11 mouse cellular contexts compared by ENCODE assay signal in the genomic region with DNA sequence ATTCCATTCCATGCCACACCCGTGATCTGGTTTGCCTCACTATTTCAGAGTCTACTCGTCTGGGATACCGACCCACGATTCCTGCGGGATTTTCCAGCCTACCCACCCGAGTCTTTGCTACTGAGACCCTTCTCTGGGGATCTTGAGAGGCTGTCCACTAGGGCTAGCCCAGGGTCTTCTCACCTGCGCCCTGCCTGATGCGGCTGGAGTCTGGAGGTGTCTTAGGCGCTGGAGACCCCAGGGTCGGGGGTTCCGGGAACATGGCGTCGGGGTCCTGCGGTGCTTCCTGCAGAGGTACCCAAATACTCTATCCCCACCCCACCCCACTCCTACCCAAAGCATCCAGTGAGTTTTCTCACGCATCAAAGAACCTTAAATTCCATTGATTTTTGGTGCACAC. TPM values are rescaled to one million over a fixed set of nuclear protein-coding genes. Genes with fewer than 3 reads are reported as not detected.
DNase-seq lines count a peak whose midpoint lies in the region; ATAC-seq and TF ChIP-seq lines count a peak whose summit lies in the region.
"Had no signal": no experiment of that assay in that cellular context is flagged by ENCODE, and none has a peak within 500 bp of the region (broad histone marks: within the 10 kb centered on the region; RNA-seq: fewer than 3 reads in every experiment).

No protein-coding gene starts in this region.

- TF ChIP-seq CTCF in stomach, postnatal 0 days (IDR thresholded peaks at IDR 0.05; ENCODE audit: low read depth): no peak
- no peak for TF ChIP-seq CTCF in olfactory bulb, adult 2 months (IDR thresholded peaks at IDR 0.05; ENCODE audit: insufficient read depth, low read depth, low read length)

- TF ChIP-seq EP300 in stomach, postnatal 0 days (optimal IDR thresholded peaks at IDR 0.05): no peak

- DNase-seq in heart, postnatal 25 days (ENCODE audit: low spot score): no peak
- no peak for DNase-seq in stomach, postnatal 0 days (ENCODE audit: low spot score)
- DNase-seq in limb, embryonic 10.5 days (ENCODE audit: low spot score): no peak
- DNase-seq in gastrocnemius, adult 18-20 months (ENCODE audit: low spot score): no peak
- no peak for DNase-seq in spleen, adult 18-20 months
- DNase-seq: thymus, adult 2 months had no signal

- H3K4me3 ChIP-seq in heart, embryonic 14.5 days (ENCODE audit: control insufficient read depth in 1 of 2, insufficient read depth in 1 of 2, low read depth in 1 of 2, low read length in 2 of 2): no peak overlapping the region
- no peak overlapping the region; the same call in 1 of the 2 replicates for H3K4me3 ChIP-seq in stomach, embryonic 14.5 days (ENCODE audit: low read depth, low read length)
- H3K4me3 ChIP-seq in stomach, postnatal 0 days (ENCODE audit: low read depth, low read length): no peak overlapping the region
- H3K4me3 ChIP-seq in limb, embryonic 10.5 days: peak overlapping the region; percentile 49
- H3K4me3 ChIP-seq in olfactory bulb, adult 2 months (ENCODE audit: insufficient read depth, low read depth, low read length): peak overlapping the region; percentile 58
- H3K4me3 ChIP-seq: erythroblast, embryonic 14.5 days had no signal

- H3K27ac ChIP-seq in heart, embryonic 14.5 days (replicated peaks in 1 of 2; ENCODE audit: control insufficient read depth in 1 of 2, insufficient read depth in 1 of 2, low read depth in 2 of 2, low read length in 2 of 2): no peak overlapping the region
- H3K27ac ChIP-seq in stomach, embryonic 14.5 days (ENCODE audit: low read length): no peak overlapping the region
- no peak overlapping the region for H3K27ac ChIP-seq in stomach, postnatal 0 days (replicated peaks)
- H3K27ac ChIP-seq in limb, embryonic 10.5 days: no peak overlapping the region
- H3K27ac ChIP-seq in olfactory bulb, adult 2 months (ENCODE audit: insufficient read depth, low read depth, low read length): peak overlapping the region; percentile 85

- H3K4me2 ChIP-seq in heart, embryonic 14.5 days (ENCODE audit: low read length): peak overlapping the region; percentile 62
- peak overlapping the region; percentile 71; the same call in 1 of the 2 replicates for H3K4me2 ChIP-seq in stomach, embryonic 14.5 days (replicated peaks; ENCODE audit: low read depth, low read length)
- no peak overlapping the region for H3K4me2 ChIP-seq in stomach, postnatal 0 days (replicated peaks; ENCODE audit: low read depth)

- H3K27me3 ChIP-seq in heart, embryonic 14.5 days (ENCODE audit: control insufficient read depth, insufficient read depth, low read length): peaks cover 13% of the 10 kb centered on the region; the same call in 1 of the 2 replicates
- no peaks in the 10 kb centered on the region for H3K27me3 ChIP-seq in stomach, embryonic 14.5 days (ENCODE audit: control insufficient read depth, insufficient read depth, low read length)
- H3K27me3 ChIP-seq in stomach, postnatal 0 days (ENCODE audit: control insufficient read depth, insufficient read depth, low read length): no peaks in the 10 kb centered on the region
- H3K27me3 ChIP-seq in limb, embryonic 10.5 days (ENCODE audit: low read depth, poor library complexity, severe bottlenecking): peaks cover 32% of the 10 kb centered on the region

- TF ChIP-seq POLR2A in olfactory bulb, adult 2 months (IDR thresholded peaks at IDR 0.05; ENCODE audit: insufficient read depth, low read depth, low read length): no peak

- H3K4me1 ChIP-seq in heart, embryonic 14.5 days (ENCODE audit: control insufficient read depth in 2 of 2, insufficient read depth in 2 of 2, low read length in 2 of 2): peaks cover 10% of the 10 kb centered on the region in 2 experiments; a peak in 2 of 4 replicates
- H3K4me1 ChIP-seq in stomach, embryonic 14.5 days (ENCODE audit: control insufficient read depth, insufficient read depth, low read length): peaks cover 11% of the 10 kb centered on the region; the same call in 1 of the 2 replicates
- H3K4me1 ChIP-seq in stomach, postnatal 0 days (replicated peaks; ENCODE audit: control insufficient read depth, insufficient read depth): no peaks in the 10 kb centered on the region
- H3K4me1 ChIP-seq in limb, embryonic 10.5 days: peaks cover 16% of the 10 kb centered on the region
- peaks cover 10% of the 10 kb centered on the region for H3K4me1 ChIP-seq in olfactory bulb, adult 2 months (ENCODE audit: control insufficient read depth, insufficient read depth, low read length)

- H3K9me3 ChIP-seq in heart, embryonic 14.5 days (ENCODE audit: control insufficient read depth, low read length): no peaks in the 10 kb centered on the region
- H3K9me3 ChIP-seq in stomach, embryonic 14.5 days (ENCODE audit: control insufficient read depth, low read depth, low read length): no peaks in the 10 kb centered on the region
- H3K9me3 ChIP-seq in stomach, postnatal 0 days (ENCODE audit: control insufficient read depth, low read length): no peaks in the 10 kb centered on the region
- no peaks in the 10 kb centered on the region for H3K9me3 ChIP-seq in limb, embryonic 10.5 days (replicated peaks)

- intact Hi-C loops in heart, postnatal 25 days (cut with DNase I): no loop called here

- ATAC-seq in heart, embryonic 14.5 days (ENCODE audit: insufficient number of reproducible peaks, insufficient read depth, low FRiP score, low read depth): no peak
- no peak for ATAC-seq in stomach, embryonic 14.5 days (ENCODE audit: insufficient number of reproducible peaks, insufficient read depth, low FRiP score, low read depth)
- ATAC-seq in stomach, postnatal 0 days (ENCODE audit: low FRiP score, low TSS enrichment): no peak

- no peak overlapping the region for H3K9ac ChIP-seq in heart, embryonic 14.5 days (ENCODE audit: low read length)
- H3K9ac ChIP-seq in stomach, embryonic 14.5 days (replicated peaks; ENCODE audit: low read depth, low read length): no peak overlapping the region
- no peak overlapping the region for H3K9ac ChIP-seq in stomach, postnatal 0 days (ENCODE audit: low read length)

- 70% methylated on average over 15 of the region's 15 CpGs for WGBS in heart, embryonic 14.5 days
- WGBS in stomach, embryonic 14.5 days: 73% methylated on average over 15 of the region's 15 CpGs
- WGBS in stomach, postnatal 0 days: 74% methylated on average over 15 of the region's 15 CpGs
- 78% methylated on average over 15 of the region's 15 CpGs for WGBS in limb, embryonic 10.5 days
- WGBS in olfactory bulb, adult 2 months: 51% methylated on average over 15 of the region's 15 CpGs

- no peaks in the 10 kb centered on the region for H3K36me3 ChIP-seq in heart, embryonic 14.5 days (ENCODE audit: control insufficient read depth, insufficient read depth, low read length)
- H3K36me3 ChIP-seq in stomach, embryonic 14.5 days (ENCODE audit: control insufficient read depth, insufficient read depth, low read length): no peaks in the 10 kb centered on the region
- H3K36me3 ChIP-seq in stomach, postnatal 0 days (ENCODE audit: control insufficient read depth, insufficient read depth, low read length): no peaks in the 10 kb centered on the region
- H3K36me3 ChIP-seq in limb, embryonic 10.5 days: no peaks in the 10 kb centered on the region

RNA-seq across cellular contexts. Expression of gene Syt5, which starts 1.3 kb away (rescaled TPM):
- polyA plus RNA-seq in heart, embryonic 14.5 days (2014; fragmentation: Nextera tagmentation; extraction: Ambion mirVana): 0.55 and 0.78 TPM in 2 replicates
- 1 to 10 TPM in 1 of 2 experiments, under 1 TPM in 1; 0.94 to 1.1 TPM for total RNA-seq in heart, postnatal 25 days (2021)
- polyA plus RNA-seq in stomach, embryonic 14.5 days (2014; fragmentation: Nextera tagmentation; extraction: Ambion mirVana): 8.1 and 10.0 TPM in 2 replicates
- polyA plus RNA-seq in stomach, postnatal 0 days (2015; fragmentation: Nextera tagmentation; extraction: Ambion mirVana): 6.7 and 7.2 TPM in 2 replicates
- polyA plus RNA-seq in limb, embryonic 10.5 days (2016; fragmentation: Nextera tagmentation; extraction: Ambion mirVana): 1.1 and 2.8 TPM in 2 replicates
- not detected in 2 replicates for polyA plus RNA-seq in olfactory bulb, adult 2 months (2012; ENCODE audit: insufficient read depth, insufficient read length, low replicate concordance, missing spikeins)
- not detected for total RNA-seq in gastrocnemius, adult 18-20 months (2021)

RNA-seq across cellular contexts. Expression of gene Dnaaf3, which starts 13.8 kb away (rescaled TPM):
- polyA plus RNA-seq in heart, embryonic 14.5 days (2014; fragmentation: Nextera tagmentation; extraction: Ambion mirVana): 0.15 and 0.51 TPM in 2 replicates
- total RNA-seq in heart, postnatal 25 days (2021): 1 to 10 TPM; 2.6 to 3.2 TPM
- 0.62 and 0.67 TPM in 2 replicates for polyA plus RNA-seq in stomach, embryonic 14.5 days (2014; fragmentation: Nextera tagmentation; extraction: Ambion mirVana)
- polyA plus RNA-seq in stomach, postnatal 0 days (2015; fragmentation: Nextera tagmentation; extraction: Ambion mirVana): 0.89 and 0.98 TPM in 2 replicates
- polyA plus RNA-seq in limb, embryonic 10.5 days (2016; fragmentation: Nextera tagmentation; extraction: Ambion mirVana): 2.1 and 4.2 TPM in 2 replicates
- not detected in 2 replicates for polyA plus RNA-seq in olfactory bulb, adult 2 months (2012; ENCODE audit: insufficient read depth, insufficient read length, low replicate concordance, missing spikeins)
- not detected for total RNA-seq in gastrocnemius, adult 18-20 months (2021)

RNA-seq across cellular contexts. Expression of gene Tnni3, which starts 22.0 kb away (rescaled TPM):
- polyA plus RNA-seq in heart, embryonic 14.5 days (2014; fragmentation: Nextera tagmentation; extraction: Ambion mirVana): 2,958 and 3,056 TPM in 2 replicates
- over 10,000 TPM in 1 of 2 experiments, 1,000 to 10,000 TPM in 1; 9,719 to 10,316 TPM for total RNA-seq in heart, postnatal 25 days (2021)
- 2.9 and 3.3 TPM in 2 replicates for polyA plus RNA-seq in stomach, embryonic 14.5 days (2014; fragmentation: Nextera tagmentation; extraction: Ambion mirVana)
- 24.4 and 30.4 TPM in 2 replicates for polyA plus RNA-seq in stomach, postnatal 0 days (2015; fragmentation: Nextera tagmentation; extraction: Ambion mirVana)
- 2.6 and 3.1 TPM in 2 replicates for polyA plus RNA-seq in limb, embryonic 10.5 days (2016; fragmentation: Nextera tagmentation; extraction: Ambion mirVana)
- not detected in 2 replicates for polyA plus RNA-seq in olfactory bulb, adult 2 months (2012; ENCODE audit: insufficient read depth, insufficient read length, low replicate concordance, missing spikeins)
- total RNA-seq in gastrocnemius, adult 18-20 months (2021): not detected
- total RNA-seq: left cerebral cortex, postnatal 10 days had no signal
- polyA plus RNA-seq: erythroblast, embryonic 14.5 days had no signal

RNA-seq across cellular contexts. Expression of gene Tnnt1, which starts 29.9 kb away (rescaled TPM):
- polyA plus RNA-seq in heart, embryonic 14.5 days (2014; fragmentation: Nextera tagmentation; extraction: Ambion mirVana): 479 and 551 TPM in 2 replicates
- total RNA-seq in heart, postnatal 25 days (2021): 10 to 100 TPM; 26.1 to 30.7 TPM
- polyA plus RNA-seq in stomach, embryonic 14.5 days (2014; fragmentation: Nextera tagmentation; extraction: Ambion mirVana): 31.9 and 33.5 TPM in 2 replicates
- polyA plus RNA-seq in stomach, postnatal 0 days (2015; fragmentation: Nextera tagmentation; extraction: Ambion mirVana): 15.5 and 16.5 TPM in 2 replicates
- 4.1 and 15.3 TPM in 2 replicates for polyA plus RNA-seq in limb, embryonic 10.5 days (2016; fragmentation: Nextera tagmentation; extraction: Ambion mirVana)
- not detected in 2 replicates for polyA plus RNA-seq in olfactory bulb, adult 2 months (2012; ENCODE audit: insufficient read depth, insufficient read length, low replicate concordance, missing spikeins)
- 100 to 1,000 TPM; 656 to 752 TPM for total RNA-seq in gastrocnemius, adult 18-20 months (2021)

RNA-seq across cellular contexts. Expression of gene Ppp1r12c, which starts 44.6 kb away (rescaled TPM):
- polyA plus RNA-seq in heart, embryonic 14.5 days (2014; fragmentation: Nextera tagmentation; extraction: Ambion mirVana): 41.7 and 47.7 TPM in 2 replicates
- 10 to 100 TPM; 54.7 to 61.2 TPM for total RNA-seq in heart, postnatal 25 days (2021)
- 47.2 and 61.0 TPM in 2 replicates for polyA plus RNA-seq in stomach, embryonic 14.5 days (2014; fragmentation: Nextera tagmentation; extraction: Ambion mirVana)
- polyA plus RNA-seq in stomach, postnatal 0 days (2015; fragmentation: Nextera tagmentation; extraction: Ambion mirVana): 39.5 and 44.4 TPM in 2 replicates
- polyA plus RNA-seq in limb, embryonic 10.5 days (2016; fragmentation: Nextera tagmentation; extraction: Ambion mirVana): 36.8 and 42.1 TPM in 2 replicates
- polyA plus RNA-seq in olfactory bulb, adult 2 months (2012; ENCODE audit: insufficient read depth, insufficient read length, low replicate concordance, missing spikeins): not detected in 2 replicates
- total RNA-seq in gastrocnemius, adult 18-20 months (2021): 10 to 100 TPM; 15.5 to 19.0 TPM

Comparison
In these comparisons a context has a peak if more than half of its experiments do, and no peak if none do; other contexts are left out.
1. H3K4me3 ChIP-seq: peak in limb, embryonic 10.5 days (single experiment) and olfactory bulb, adult 2 months (single experiment); none in heart, embryonic 14.5 days (0 of 2), stomach, embryonic 14.5 days (single experiment) and stomach, postnatal 0 days (single experiment).
2. RNA of gene Tnni3, which starts 22.0 kb away (polyA plus RNA-seq): 2,958 to 3,056 TPM in heart, embryonic 14.5 days; 24.4 to 30.4 TPM in stomach, postnatal 0 days, 2.6 to 3.1 TPM in limb, embryonic 10.5 days, 2.9 to 3.3 TPM in stomach, embryonic 14.5 days and not detected in olfactory bulb, adult 2 months; every median in the first group is over 10 times any median in the second.